Mouse (Mus musculus): Measurements from ENCODE around the gene Zfp423.

Gene Zfp423

DNA sequence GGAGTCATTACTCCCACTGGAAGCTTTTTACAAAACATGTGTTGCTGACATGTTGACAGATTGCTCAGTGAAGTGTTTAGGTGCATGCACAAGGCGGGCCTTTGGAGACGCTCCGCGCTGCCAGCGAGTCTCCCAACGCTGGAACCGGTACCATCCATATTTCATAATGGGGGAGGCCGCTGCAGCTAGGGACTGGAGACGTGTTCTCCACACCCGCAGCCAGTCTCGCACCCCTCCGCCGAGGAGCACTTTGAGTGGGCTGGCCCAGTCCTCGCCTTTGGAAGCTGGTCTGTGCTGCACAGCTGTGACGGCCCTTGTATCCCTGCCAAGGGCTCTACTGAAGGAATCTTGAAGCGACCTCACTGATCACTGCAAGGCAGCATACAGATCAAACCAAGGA, 122.5 kb downstream of the Zfp423 start:
- peak; percentile 67 to 81 for DNase-seq (ENCODE audit: low spot score in 2 of 2)

DNA sequence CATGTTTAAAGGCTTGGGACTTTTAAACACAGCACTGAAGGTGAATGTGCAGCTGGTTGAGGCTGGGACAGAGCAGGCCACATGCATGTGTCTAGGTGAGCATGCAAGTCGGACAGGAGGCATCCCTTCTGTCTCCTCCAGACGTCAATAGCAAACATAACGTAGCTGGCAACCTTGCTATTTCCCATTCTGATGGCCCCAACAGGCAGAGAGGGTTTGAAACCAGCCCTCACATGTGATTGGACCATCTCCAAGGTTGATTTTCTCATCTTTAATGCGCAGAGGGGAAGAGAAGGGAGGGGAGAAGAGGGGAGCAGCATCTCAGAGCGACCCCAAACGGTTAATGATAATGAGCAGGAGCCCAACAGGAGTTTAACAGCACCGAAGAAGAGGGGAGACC, 123.5 kb downstream of the Zfp423 start:
- no peak for DNase-seq (ENCODE audit: low spot score in 2 of 2)

- no peak for DNase-seq (ENCODE audit: low spot score in 2 of 2)
Observed at GRCm38 (mm10) chr8:87835411-87835821, 124.0 kb downstream of the Zfp423 start.

- no peak for DNase-seq (ENCODE audit: low spot score in 2 of 2)
Observed at GRCm38 (mm10) chr8:87834656-87835055, 124.7 kb downstream of the Zfp423 start.

GRCm38 (mm10) chr8:87833841-87834620, 125.4 kb downstream of the Zfp423 start:
- DNase-seq (ENCODE audit: low spot score in 2 of 2) = no peak

DNA sequence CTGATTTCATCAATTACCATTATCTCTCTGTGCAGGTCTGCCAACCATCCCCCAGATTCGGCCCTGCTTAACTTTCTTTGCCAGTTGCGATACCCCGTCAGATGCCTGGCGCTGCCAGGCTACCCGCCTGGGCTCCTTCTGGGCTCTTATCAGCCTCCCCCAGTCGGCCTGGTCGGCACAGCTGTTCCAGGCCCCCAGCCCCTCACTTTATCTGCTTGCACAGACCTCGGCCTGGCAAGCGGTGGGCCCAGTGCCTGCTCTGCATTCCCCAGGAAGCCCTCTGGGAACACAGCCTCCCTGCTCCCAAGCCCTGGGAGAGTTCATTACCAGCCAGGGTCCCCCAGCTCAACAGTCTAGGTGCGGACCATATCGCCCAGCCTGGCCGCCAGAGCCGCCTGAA, 126.1 kb downstream of the Zfp423 start:
- DNase-seq (ENCODE audit: low spot score in 2 of 2) = no peak

GRCm38 (mm10) chr8:87832381-87833325, 126.7 kb downstream of the Zfp423 start:
- no peak for DNase-seq (ENCODE audit: low spot score in 2 of 2)

- no peak for DNase-seq (ENCODE audit: low spot score in 2 of 2)
Observed at GRCm38 (mm10) chr8:87831567-87831966, 127.8 kb downstream of the Zfp423 start.

- DNase-seq (ENCODE audit: low spot score in 2 of 2) = no peak
Observed at GRCm38 (mm10) chr8:87831116-87831515, 128.3 kb downstream of the Zfp423 start.

GRCm38 (mm10) chr8:87830200-87830599, 129.2 kb downstream of the Zfp423 start:
- no peak for DNase-seq (ENCODE audit: low spot score in 2 of 2)

GRCm38 (mm10) chr8:87826013-87826660, 133.3 kb downstream of the Zfp423 start:
- no peak for DNase-seq (ENCODE audit: low spot score in 2 of 2)

DNA sequence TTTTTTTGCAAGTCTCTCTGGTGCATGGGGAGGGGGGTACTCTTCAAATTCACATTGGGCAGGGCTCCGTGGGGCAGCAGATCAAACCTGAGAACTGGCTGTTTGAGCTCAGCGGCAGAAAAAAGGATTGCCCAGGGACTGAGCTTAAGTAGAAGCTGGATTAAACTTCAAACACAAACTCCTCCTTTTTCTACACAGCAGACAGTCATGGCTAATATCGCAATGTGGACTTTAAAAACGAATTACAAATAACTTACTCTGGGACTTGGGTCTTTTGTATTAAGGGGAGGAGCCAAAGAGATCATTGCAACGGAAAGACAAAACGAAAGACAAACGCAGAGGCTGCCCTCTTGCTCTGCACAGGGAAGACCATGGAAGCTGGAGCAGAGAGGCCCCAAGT, 136.2 kb downstream of the Zfp423 start:
- DNase-seq (ENCODE audit: low spot score in 2 of 2) = no peak

GRCm38 (mm10) chr8:87822690-87823089, 136.7 kb downstream of the Zfp423 start:
- DNase-seq (ENCODE audit: low spot score in 2 of 2) = no peak

GRCm38 (mm10) chr8:87822175-87822574, 137.2 kb downstream of the Zfp423 start:
- DNase-seq (ENCODE audit: low spot score in 2 of 2) = no peak

- DNase-seq (ENCODE audit: low spot score in 2 of 2) = no peak
Observed at GRCm38 (mm10) chr8:87821655-87822054, 137.7 kb downstream of the Zfp423 start.

- DNase-seq (ENCODE audit: low spot score in 2 of 2) = no peak
Observed at GRCm38 (mm10) chr8:87819263-87819662, 140.1 kb downstream of the Zfp423 start.

GRCm38 (mm10) chr8:87818506-87818905, 140.9 kb downstream of the Zfp423 start:
- no peak for DNase-seq (ENCODE audit: low spot score in 2 of 2)

DNA sequence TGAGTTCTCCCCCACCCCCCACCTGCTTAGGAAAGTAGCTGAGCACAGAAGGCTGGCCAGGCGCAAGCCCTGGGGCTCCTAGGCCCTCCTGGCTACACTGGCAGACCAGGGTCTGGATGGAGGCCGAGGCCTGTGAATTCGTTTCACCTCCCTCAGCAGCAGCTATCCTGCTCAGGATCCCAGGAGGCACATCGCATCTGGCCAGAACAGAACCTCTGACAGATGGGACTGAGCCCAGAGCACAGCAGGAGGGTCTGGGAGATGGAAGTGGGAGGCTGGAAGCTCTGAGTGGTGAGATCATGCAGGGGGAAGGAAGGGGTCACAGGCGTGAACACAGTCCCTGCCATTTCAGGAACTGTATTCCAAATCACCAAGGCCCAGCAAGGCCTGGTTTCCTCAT, 143.3 kb downstream of the Zfp423 start:
- no peak for DNase-seq (ENCODE audit: low spot score in 2 of 2)

DNA sequence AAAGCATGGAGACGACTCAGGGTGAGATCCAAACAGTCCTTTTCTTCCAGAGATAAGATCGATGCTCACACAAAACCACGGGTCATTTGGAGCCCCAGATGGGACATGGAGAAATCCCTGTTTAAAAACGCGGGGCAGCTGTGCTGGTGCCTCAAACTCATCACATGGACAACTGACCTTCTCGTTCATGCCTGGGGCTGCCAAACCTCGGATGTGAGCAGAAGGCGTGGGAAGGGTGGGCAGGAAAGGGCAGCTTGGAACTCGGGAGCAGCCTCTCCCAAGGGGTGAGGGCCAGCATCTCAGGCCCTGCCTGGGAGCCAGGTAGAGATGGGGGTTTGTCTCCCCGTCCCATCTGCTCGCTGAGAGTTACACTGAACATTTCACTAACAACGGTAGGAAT, 146.7 kb downstream of the Zfp423 start:
- DNase-seq (ENCODE audit: low spot score in 2 of 2) = no peak

DNA sequence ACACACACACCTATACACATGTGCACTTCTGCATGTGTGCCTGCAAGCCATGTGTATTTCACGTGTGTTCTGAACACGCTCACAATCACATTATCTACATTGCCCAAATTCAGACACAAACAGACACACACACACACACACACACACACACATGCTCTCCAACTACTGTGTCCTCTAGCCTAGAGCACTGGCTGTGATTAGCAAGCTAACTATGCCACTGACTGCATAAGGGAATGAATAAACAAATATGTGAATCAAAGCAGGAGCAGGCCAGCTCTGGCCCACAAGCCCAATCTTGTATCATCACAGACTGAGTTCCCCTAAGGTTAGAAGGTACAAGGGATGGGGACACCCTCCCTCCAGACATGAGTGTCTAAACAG, 147.3 kb downstream of the Zfp423 start:
- DNase-seq (ENCODE audit: low spot score in 2 of 2) = no peak

DNA sequence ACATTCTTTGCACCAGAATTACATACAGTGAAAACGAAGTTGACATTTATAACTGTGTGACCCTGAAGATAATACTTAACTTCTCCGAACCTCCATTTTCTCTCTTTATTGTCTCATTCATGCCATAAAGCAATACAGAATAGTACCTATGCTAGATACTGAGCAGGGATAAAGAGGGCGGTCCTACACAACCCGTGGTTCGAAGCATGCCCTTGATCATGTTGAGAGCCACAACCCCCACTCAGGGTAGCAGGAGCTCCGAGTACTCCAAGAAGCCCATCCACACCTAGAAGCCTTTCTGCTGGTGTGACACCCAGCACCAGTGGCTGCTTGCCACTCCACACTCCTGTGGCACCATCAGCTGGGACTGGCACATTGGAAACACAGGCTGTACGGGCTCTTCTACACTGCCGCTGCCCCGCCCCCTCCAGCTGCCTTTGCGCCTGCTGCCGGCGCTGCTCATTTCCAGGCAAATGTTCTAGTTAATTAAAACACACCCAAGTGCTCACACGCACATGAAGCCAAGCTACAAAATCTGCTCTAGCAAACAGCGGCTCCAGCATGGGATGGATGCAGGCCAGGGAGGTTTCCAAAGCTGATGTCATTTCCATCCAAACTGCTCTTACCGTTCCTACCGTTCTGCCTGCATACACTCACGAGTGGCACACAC, 147.9 kb downstream of the Zfp423 start:
- peak; percentile 66 to 76 for DNase-seq (ENCODE audit: low spot score in 2 of 2)

DNA sequence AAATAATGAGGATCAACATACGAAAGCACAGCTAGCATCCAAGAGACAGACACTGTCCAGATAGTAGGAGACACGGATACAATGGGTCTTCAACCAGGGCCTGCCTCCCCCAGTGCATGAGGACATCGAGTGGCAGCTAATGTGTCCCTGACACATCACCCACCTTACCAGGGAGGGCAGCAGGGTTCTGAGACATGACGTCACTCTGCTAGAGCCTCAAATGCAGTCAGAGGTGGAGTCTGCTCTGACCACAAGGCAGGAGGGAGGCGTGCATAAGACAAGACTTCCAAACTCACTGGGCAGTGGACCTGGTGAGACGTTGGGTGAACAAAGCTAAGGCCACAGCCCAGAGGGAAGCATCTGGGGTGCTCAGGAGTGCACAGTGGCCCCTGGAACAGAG, 148.6 kb downstream of the Zfp423 start:
- DNase-seq (ENCODE audit: low spot score in 2 of 2) = no peak

Data from frontal cortex, postnatal 10 days (tissue).